Comparison of ENCODE assay signal across 8 mouse cellular contexts in the genomic region with DNA sequence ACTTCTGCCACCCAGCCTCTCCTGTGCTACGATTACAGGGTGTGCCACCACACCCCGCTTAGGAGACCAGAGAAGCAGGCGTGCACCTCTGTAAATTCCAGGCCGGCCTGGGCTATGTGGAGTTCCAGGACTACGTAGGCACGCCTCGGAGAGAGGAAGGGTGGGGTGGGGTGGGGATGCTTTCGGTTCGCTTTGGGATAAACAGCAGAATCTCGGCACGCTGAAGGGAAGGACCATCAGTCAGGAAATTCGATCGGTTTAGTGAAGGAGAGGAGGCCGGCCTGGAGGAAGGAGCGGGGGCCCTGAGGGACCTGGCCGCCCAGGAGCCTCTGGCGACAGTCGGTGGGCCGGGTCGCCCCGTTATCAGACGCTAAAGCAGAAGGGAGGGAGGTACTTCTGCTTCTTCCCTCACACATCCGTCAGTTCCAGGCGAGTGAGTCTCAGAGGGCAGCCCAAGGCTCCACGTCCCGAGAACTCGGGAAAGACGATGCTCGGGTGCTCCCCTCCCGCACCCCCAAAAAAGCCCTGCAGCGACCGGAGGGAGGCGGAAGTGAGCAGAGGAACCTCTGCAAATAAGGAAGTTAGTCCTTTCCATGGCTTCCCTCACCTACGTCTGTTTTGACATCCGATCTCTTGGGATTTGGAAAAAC. TPM values are rescaled to one million over a fixed set of nuclear protein-coding genes. Genes with fewer than 3 reads are reported as not detected.
DNase-seq lines count a peak whose midpoint lies in the region; ATAC-seq and TF ChIP-seq lines count a peak whose summit lies in the region.

No protein-coding gene starts in this region.

- H3K4me2 ChIP-seq in heart, embryonic 15.5 days, result peak overlapping the region; percentile 63
- H3K4me2 ChIP-seq in liver, embryonic 14.5 days (ENCODE audit: low read depth), result peak overlapping the region; percentile 71
- H3K4me2 ChIP-seq in neural tube, embryonic 11.5 days (ENCODE audit: low read depth), result peak overlapping the region; percentile 43
- H3K4me2 ChIP-seq in stomach, postnatal 0 days (replicated peaks; ENCODE audit: low read depth), result peak overlapping the region; percentile 61

- H3K9ac ChIP-seq in heart, embryonic 15.5 days, result peak overlapping the region; percentile 72
- H3K9ac ChIP-seq in liver, embryonic 14.5 days (replicated peaks), result peak overlapping the region; percentile 72
- H3K9ac ChIP-seq in neural tube, embryonic 11.5 days (ENCODE audit: low read length), result peak overlapping the region; percentile 72
- peak overlapping the region; percentile 87 for H3K9ac ChIP-seq in stomach, postnatal 0 days (ENCODE audit: low read length)

- under 1% methylated on average over 35 of the region's 35 CpGs for WGBS in forebrain, embryonic 10.5 days
- under 1% methylated on average over 35 of the region's 35 CpGs for WGBS in heart, embryonic 15.5 days
- WGBS in liver, embryonic 14.5 days (ENCODE audit: insufficient replicate concordance), result under 1% methylated on average over 35 of the region's 35 CpGs
- 0% methylated on average over 35 of the region's 35 CpGs for WGBS in neural tube, embryonic 11.5 days
- 0% methylated on average over 35 of the region's 35 CpGs for WGBS in stomach, postnatal 0 days

- peak overlapping the region; percentile 88 for H3K27ac ChIP-seq in forebrain, embryonic 10.5 days
- peak overlapping the region; percentile 95 for H3K27ac ChIP-seq in heart, embryonic 15.5 days
- peak overlapping the region; percentile 81 for H3K27ac ChIP-seq in liver, embryonic 14.5 days
- H3K27ac ChIP-seq in neural tube, embryonic 11.5 days (ENCODE audit: low read depth, low read length), result peak overlapping the region; percentile 47; the same call in 1 of the 2 replicates
- H3K27ac ChIP-seq in stomach, postnatal 0 days (replicated peaks), result peak overlapping the region; percentile 100

- peak; percentile 70 for ATAC-seq in CD4-positive, CD25-positive, alpha-beta regulatory T cell, adult 4 months
- peak; percentile 83 for ATAC-seq in heart, embryonic 15.5 days (replicated peaks; ENCODE audit: insufficient number of reproducible peaks, insufficient read depth, low FRiP score, low read depth)
- ATAC-seq in liver, embryonic 14.5 days (ENCODE audit: insufficient read depth), result peak; percentile 86
- peak; percentile 77 for ATAC-seq in neural tube, embryonic 11.5 days (ENCODE audit: insufficient read depth, low FRiP score, low TSS enrichment)
- peak; percentile 96 for ATAC-seq in stomach, postnatal 0 days (ENCODE audit: low FRiP score, low TSS enrichment)

- DNase-seq in c-Kit-negative CD71-positive TER-119-positive erythroid progenitor cells, embryonic 14.5 days (ENCODE audit: low read depth, low spot score), result peak; percentile 77
- DNase-seq in forebrain, embryonic 10.5 days (ENCODE audit: extremely low spot score, low spot score), result peak; percentile 78
- peak; percentile 86 to 87 for DNase-seq in kidney, postnatal 36 days
- peak; percentile 65 to 81 (median 67) for DNase-seq in liver, embryonic 14.5 days (ENCODE audit: low read depth in 3 of 3, low spot score in 3 of 3)
- DNase-seq in neural tube, embryonic 11.5 days (ENCODE audit: low spot score), result peak; percentile 86
- DNase-seq in stomach, postnatal 0 days (ENCODE audit: low spot score), result peak; percentile 86

- peaks cover 8% of the 10 kb centered on the region for H3K4me1 ChIP-seq in forebrain, embryonic 10.5 days
- peaks cover 7% of the 10 kb centered on the region; the same call in 1 of the 2 replicates for H3K4me1 ChIP-seq in heart, embryonic 15.5 days (replicated peaks)
- H3K4me1 ChIP-seq in liver, embryonic 14.5 days (replicated peaks; ENCODE audit: control insufficient read depth in 2 of 2, insufficient read depth in 2 of 2, low read length in 1 of 2), result peaks cover 4 to 6% of the 10 kb centered on the region in 2 experiments
- H3K4me1 ChIP-seq in neural tube, embryonic 11.5 days (ENCODE audit: control insufficient read depth, insufficient read depth, low read length), result no peaks in the 10 kb centered on the region
- no peaks in the 10 kb centered on the region for H3K4me1 ChIP-seq in stomach, postnatal 0 days (replicated peaks; ENCODE audit: control insufficient read depth, insufficient read depth)

- peaks cover 12% of the 10 kb centered on the region for H3K36me3 ChIP-seq in forebrain, embryonic 10.5 days (replicated peaks)
- peaks cover 10% of the 10 kb centered on the region for H3K36me3 ChIP-seq in heart, embryonic 15.5 days
- H3K36me3 ChIP-seq in liver, embryonic 14.5 days (replicated peaks; ENCODE audit: control insufficient read depth, insufficient read depth, low read depth), result no peaks in the 10 kb centered on the region
- H3K36me3 ChIP-seq in neural tube, embryonic 11.5 days (ENCODE audit: control insufficient read depth, insufficient read depth, low read length), result 0 out of 2 replicates have a peak, but pooled peaks cover under 1% of the 10 kb centered on the region
- H3K36me3 ChIP-seq in stomach, postnatal 0 days (ENCODE audit: control insufficient read depth, insufficient read depth, low read length), result peaks cover 3% of the 10 kb centered on the region; the same call in 1 of the 2 replicates

- peak; percentile 84 for TF ChIP-seq CTCF in liver, embryonic 14.5 days (IDR thresholded peaks at IDR 0.05; ENCODE audit: low read depth)
- peak; percentile 73 for TF ChIP-seq CTCF in stomach, postnatal 0 days (IDR thresholded peaks at IDR 0.05; ENCODE audit: low read depth)

- TF ChIP-seq EP300 in liver, embryonic 14.5 days (IDR thresholded peaks at IDR 0.05; ENCODE audit: low read depth), result no peak
- no peak for TF ChIP-seq EP300 in stomach, postnatal 0 days (optimal IDR thresholded peaks at IDR 0.05)

- H3K27me3 ChIP-seq in forebrain, embryonic 10.5 days (ENCODE audit: poor library complexity, severe bottlenecking), result no peaks in the 10 kb centered on the region
- H3K27me3 ChIP-seq in heart, embryonic 15.5 days, result no peaks in the 10 kb centered on the region
- no peaks in the 10 kb centered on the region for H3K27me3 ChIP-seq in liver, embryonic 14.5 days (ENCODE audit: control insufficient read depth, insufficient read depth, low read length)
- H3K27me3 ChIP-seq in neural tube, embryonic 11.5 days (ENCODE audit: control insufficient read depth, insufficient read depth, low read length), result no peaks in the 10 kb centered on the region
- no peaks in the 10 kb centered on the region for H3K27me3 ChIP-seq in stomach, postnatal 0 days (ENCODE audit: control insufficient read depth, insufficient read depth, low read length)

- H3K9me3 ChIP-seq in forebrain, embryonic 10.5 days, result no peaks in the 10 kb centered on the region
- H3K9me3 ChIP-seq in heart, embryonic 15.5 days (replicated peaks), result no peaks in the 10 kb centered on the region
- H3K9me3 ChIP-seq in liver, embryonic 14.5 days (ENCODE audit: control insufficient read depth, low read length), result no peaks in the 10 kb centered on the region
- H3K9me3 ChIP-seq in neural tube, embryonic 11.5 days (ENCODE audit: control insufficient read depth, low read length), result no peaks in the 10 kb centered on the region
- no peaks in the 10 kb centered on the region for H3K9me3 ChIP-seq in stomach, postnatal 0 days (ENCODE audit: control insufficient read depth, low read length)

- H3K4me3 ChIP-seq in forebrain, embryonic 10.5 days, result peak overlapping the region; percentile 73
- peak overlapping the region; percentile 69 for H3K4me3 ChIP-seq in heart, embryonic 15.5 days
- H3K4me3 ChIP-seq in liver, embryonic 14.5 days (ENCODE audit: insufficient read depth in 1 of 2, low read depth in 2 of 2, low read length in 2 of 2), result peak overlapping the region; percentile 78 to 85
- peak overlapping the region; percentile 54 for H3K4me3 ChIP-seq in neural tube, embryonic 11.5 days (ENCODE audit: low read depth, low read length)
- H3K4me3 ChIP-seq in stomach, postnatal 0 days (ENCODE audit: low read depth, low read length), result peak overlapping the region; percentile 72

RNA-seq across cellular contexts. Expression of a gene that starts 6.2 kb away (rescaled TPM):
- polyA plus RNA-seq in CD4-positive, CD25-positive, alpha-beta regulatory T cell, adult 4 months (2017; shearing (Covaris generic)), result 100 to 1,000 TPM; 319 to 401 TPM
- polyA plus RNA-seq in forebrain, embryonic 10.5 days (2016; fragmentation: Nextera tagmentation; extraction: Ambion mirVana), result 659 and 664 TPM in 2 replicates
- 388 and 430 TPM in 2 replicates for polyA plus RNA-seq in heart, embryonic 15.5 days (2015; fragmentation: Nextera tagmentation; extraction: Ambion mirVana)
- 72.1 and 138 TPM in 2 replicates for polyA plus RNA-seq in liver, embryonic 14.5 days (2012; rRNA removed)
- polyA plus RNA-seq in liver, embryonic 14.5 days (2014; fragmentation: Nextera tagmentation; extraction: Ambion mirVana), result 370 and 401 TPM in 2 replicates
- 640 and 649 TPM in 2 replicates for polyA plus RNA-seq in neural tube, embryonic 11.5 days (2014; fragmentation: Nextera tagmentation; extraction: Ambion mirVana)
- 469 and 479 TPM in 2 replicates for polyA plus RNA-seq in stomach, postnatal 0 days (2015; fragmentation: Nextera tagmentation; extraction: Ambion mirVana)

RNA-seq across cellular contexts. Expression of a gene that starts 30.6 kb away (rescaled TPM):
- 100 to 1,000 TPM; 223 to 263 TPM for polyA plus RNA-seq in CD4-positive, CD25-positive, alpha-beta regulatory T cell, adult 4 months (2017; shearing (Covaris generic))
- 217 and 218 TPM in 2 replicates for polyA plus RNA-seq in forebrain, embryonic 10.5 days (2016; fragmentation: Nextera tagmentation; extraction: Ambion mirVana)
- 162 and 181 TPM in 2 replicates for polyA plus RNA-seq in heart, embryonic 15.5 days (2015; fragmentation: Nextera tagmentation; extraction: Ambion mirVana)
- 11.4 and 20.1 TPM in 2 replicates for polyA plus RNA-seq in liver, embryonic 14.5 days (2012; rRNA removed)
- polyA plus RNA-seq in liver, embryonic 14.5 days (2014; fragmentation: Nextera tagmentation; extraction: Ambion mirVana), result 127 and 128 TPM in 2 replicates
- polyA plus RNA-seq in neural tube, embryonic 11.5 days (2014; fragmentation: Nextera tagmentation; extraction: Ambion mirVana), result 290 and 299 TPM in 2 replicates
- polyA plus RNA-seq in stomach, postnatal 0 days (2015; fragmentation: Nextera tagmentation; extraction: Ambion mirVana), result 193 and 199 TPM in 2 replicates

RNA-seq across cellular contexts. Expression of a gene that starts 47.5 kb away (rescaled TPM):
- 100 to 1,000 TPM; 104 to 130 TPM for polyA plus RNA-seq in CD4-positive, CD25-positive, alpha-beta regulatory T cell, adult 4 months (2017; shearing (Covaris generic))
- polyA plus RNA-seq in forebrain, embryonic 10.5 days (2016; fragmentation: Nextera tagmentation; extraction: Ambion mirVana), result 22.7 and 28.3 TPM in 2 replicates
- polyA plus RNA-seq in heart, embryonic 15.5 days (2015; fragmentation: Nextera tagmentation; extraction: Ambion mirVana), result 25.4 and 26.4 TPM in 2 replicates
- polyA plus RNA-seq in liver, embryonic 14.5 days (2012; rRNA removed), result 2.3 and 4.6 TPM in 2 replicates
- polyA plus RNA-seq in liver, embryonic 14.5 days (2014; fragmentation: Nextera tagmentation; extraction: Ambion mirVana), result 17.7 and 19.7 TPM in 2 replicates
- 32.6 and 34.4 TPM in 2 replicates for polyA plus RNA-seq in neural tube, embryonic 11.5 days (2014; fragmentation: Nextera tagmentation; extraction: Ambion mirVana)
- polyA plus RNA-seq in stomach, postnatal 0 days (2015; fragmentation: Nextera tagmentation; extraction: Ambion mirVana), result 22.4 and 23.3 TPM in 2 replicates

Comparison
In these comparisons a context has a peak if more than half of its experiments do, and no peak if none do; other contexts are left out.
1. Peak in every context shown above with its lines: DNase-seq, ATAC-seq, H3K4me3 ChIP-seq and H3K27ac ChIP-seq.
2. H3K27ac ChIP-seq: peak in every context shown above with its lines; median percentile 100 in stomach, postnatal 0 days; 95 in heart, embryonic 15.5 days; 88 in forebrain, embryonic 10.5 days; 81 in liver, embryonic 14.5 days; 47 in neural tube, embryonic 11.5 days.